Mouse (Mus musculus) C2C12 (cell line): Measurements from ENCODE around the gene Elof1. TPM values are rescaled to one million over a fixed set of nuclear protein-coding genes. Genes with fewer than 3 reads are reported as not detected.

Experiments
- H3K27me3 ChIP-seq: one replicate; pipeline ENCODE4 v1.6.1; 2011; ENCODE audit not compliant: control insufficient read depth, insufficient read depth, insufficient read length
- H3K36me3 ChIP-seq: one replicate; pipeline ENCODE4 v1.6.1; 2011; ENCODE audit not compliant: control insufficient read depth, insufficient read depth
- H3K4me3 ChIP-seq: one replicate; pipeline ENCODE4 v1.5.1; 2011; ENCODE audit warnings: mild to moderate bottlenecking, control low read depth; ENCODE audit not compliant: poor library complexity, insufficient read depth, severe bottlenecking
- H3K79me2 ChIP-seq: one replicate; pipeline ENCODE4 v1.6.1; 2011; ENCODE audit not compliant: control insufficient read depth, insufficient read depth
- H3K79me3 ChIP-seq: one replicate; pipeline ENCODE4 v1.6.1; 2011; ENCODE audit warnings: low read depth, control low read depth
- H3ac ChIP-seq: one replicate; pipeline ENCODE3; 2011; ENCODE audit warnings: low read depth; ENCODE audit not compliant: control insufficient read depth, insufficient read length
- CEBPB ChIP-seq: IDR thresholded peaks from one replicate; pipeline ENCODE4 v1.6.1; 2011; ENCODE audit warnings: low read depth, mild to moderate bottlenecking, control low read depth, moderate library complexity
- CTCF ChIP-seq: IDR thresholded peaks from one replicate; pipeline ENCODE4 v1.5.1; 2011; ENCODE audit not compliant: control insufficient read depth, insufficient read depth, insufficient read length
- FOSL1 ChIP-seq: IDR thresholded peaks from one replicate; pipeline ENCODE4 v1.8.0; 2011; ENCODE audit warnings: mild to moderate bottlenecking, low read length; ENCODE audit not compliant: poor library complexity, insufficient read depth, severe bottlenecking
- MAX ChIP-seq: IDR thresholded peaks from one replicate; pipeline ENCODE4 v1.6.1; 2011; ENCODE audit warnings: mild to moderate bottlenecking, control low read depth
- MYOD1 ChIP-seq: IDR thresholded peaks from one replicate; pipeline ENCODE4 v1.6.1; 2011; ENCODE audit warnings: low read depth; ENCODE audit not compliant: control insufficient read depth, insufficient read length
- MYOG ChIP-seq: IDR thresholded peaks from one replicate; pipeline ENCODE4 v1.6.1; 2011; ENCODE audit not compliant: control insufficient read depth, insufficient read length; ENCODE audit errors: extremely low read depth
- USF1 ChIP-seq: IDR thresholded peaks from one replicate; pipeline ENCODE4 v1.6.1; 2011; ENCODE audit warnings: low read depth, mild to moderate bottlenecking, control low read depth, moderate library complexity
- polyA plus RNA-seq: library from polyadenylated mRNA; unstranded; fragments of >200 nt; fragmentation: generic; extraction: Trizol; gene quantifications from one replicate; pipeline ENCODE4 v1.2.1, GENCODE M21; 2012; ENCODE audit warnings: missing spikeins

Gene Elof1
- polyA plus RNA-seq, 1 experiment, result 183 TPM

GRCm38 (mm10) chr9:22134988-22135643 lies 18.1 kb upstream of the Elof1 start:
- TF ChIP-seq MYOD1 (no peak), CTCF (no peak), MYOG (no peak), MAX (no peak), FOSL1 (no peak), CEBPB (no peak), USF1 (no peak)
- no peaks in the 10 kb centered on the region for H3K79me3 ChIP-seq
- no peaks in the 10 kb centered on the region for H3K36me3 ChIP-seq
- H3K79me2 ChIP-seq, result no peaks in the 10 kb centered on the region
- H3K27me3 ChIP-seq, result no peaks in the 10 kb centered on the region
- no peak overlapping the region for H3K4me3 ChIP-seq
- H3ac ChIP-seq, result no peak overlapping the region

GRCm38 (mm10) chr9:22134246-22134890 lies 17.4 kb upstream of the Elof1 start:
- Histone ChIP-seq H3ac (no peak overlapping the region), H3K27me3 (no peaks in the 10 kb centered on the region), H3K4me3 (no peak overlapping the region), H3K36me3 (no peaks in the 10 kb centered on the region), H3K79me2 (no peaks in the 10 kb centered on the region), H3K79me3 (no peaks in the 10 kb centered on the region)
- TF ChIP-seq MYOD1 (no peak), CEBPB (no peak), USF1 (no peak), MYOG (no peak), FOSL1 (no peak)

DNA sequence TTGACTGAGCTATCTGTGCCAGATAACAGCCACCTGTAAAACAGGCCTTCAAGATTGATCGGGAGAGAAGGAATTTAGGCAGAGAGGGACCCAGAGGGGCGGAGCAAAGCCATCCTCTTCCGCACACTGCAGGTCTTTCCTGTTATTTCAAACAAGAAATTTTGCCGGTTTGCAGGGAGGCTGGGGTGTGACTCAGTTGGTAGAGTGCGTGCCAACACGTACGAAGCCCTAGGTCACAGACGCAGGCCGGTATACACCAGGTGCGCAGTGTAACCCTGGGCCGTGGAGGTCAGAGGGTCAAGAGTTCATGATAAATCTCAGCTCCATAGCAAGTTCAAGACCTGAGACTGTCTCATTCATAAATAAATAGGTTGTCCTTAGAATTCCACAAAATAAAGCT lies 15.2 kb upstream of the Elof1 start:
- Histone ChIP-seq H3K36me3 (no peaks in the 10 kb centered on the region), H3K4me3 (no peak overlapping the region)
- no peak for TF ChIP-seq MYOG
- no peak for TF ChIP-seq USF1
- no peak for TF ChIP-seq CTCF
- no peak for TF ChIP-seq FOSL1
- TF ChIP-seq MAX, result no peak
- no peak for TF ChIP-seq CEBPB
- no peak for TF ChIP-seq MYOD1

GRCm38 (mm10) chr9:22131226-22131981 lies 14.4 kb upstream of the Elof1 start:
- Histone ChIP-seq H3K27me3 (no peaks in the 10 kb centered on the region), H3K79me2 (no peaks in the 10 kb centered on the region), H3K36me3 (no peaks in the 10 kb centered on the region), H3ac (no peak overlapping the region), H3K79me3 (no peaks in the 10 kb centered on the region), H3K4me3 (no peak overlapping the region)
- TF ChIP-seq MYOD1 (no peak), MYOG (no peak), FOSL1 (no peak), USF1 (no peak), CTCF (no peak), MAX (no peak), CEBPB (no peak)

More for the DNA sequence above, 15.2 kb upstream of the Elof1 start:
- no peak overlapping the region for H3ac ChIP-seq
- no peaks in the 10 kb centered on the region for H3K79me3 ChIP-seq
- H3K79me2 ChIP-seq, result no peaks in the 10 kb centered on the region
- H3K27me3 ChIP-seq, result no peaks in the 10 kb centered on the region

DNA sequence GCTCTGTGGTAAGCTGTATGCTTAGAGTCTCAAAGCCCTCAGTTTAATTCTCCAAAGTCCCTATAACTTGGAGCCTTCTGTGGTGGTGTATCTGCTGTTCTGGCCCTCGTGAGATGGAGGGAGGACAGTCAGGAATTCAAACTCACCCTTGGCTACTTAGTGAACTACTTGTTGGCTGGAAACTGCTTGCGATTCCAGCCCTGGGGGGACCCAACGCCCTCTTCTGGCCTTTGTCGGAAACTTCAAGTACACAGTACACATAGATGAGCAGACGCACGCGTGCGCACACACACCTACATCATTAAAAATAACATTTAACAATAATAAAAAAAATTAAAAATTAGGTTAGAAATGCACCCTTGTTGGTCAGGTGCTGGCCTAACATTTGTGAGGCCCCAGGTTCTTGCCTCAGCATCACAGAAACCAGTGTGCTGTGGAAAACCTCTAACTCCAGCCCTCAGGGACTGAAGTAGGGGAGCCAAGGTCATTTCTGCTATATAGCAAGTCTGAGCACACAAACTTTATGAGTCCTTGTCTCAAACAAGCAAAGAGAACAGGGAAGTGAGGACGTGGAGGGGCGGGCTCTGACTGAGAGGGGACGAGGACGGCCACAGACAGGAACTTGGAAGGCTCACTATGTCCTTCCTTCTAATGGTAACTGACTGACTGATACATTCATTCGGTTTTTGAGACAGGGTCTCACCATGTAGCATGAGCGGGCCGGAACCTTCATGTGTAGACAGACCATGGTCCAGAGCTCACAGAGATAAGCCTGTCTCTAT lies 8.5 kb upstream of the Elof1 start:
- H3K4me3 ChIP-seq, result no peak overlapping the region
- no peak overlapping the region for H3ac ChIP-seq
- H3K79me3 ChIP-seq, result no peaks in the 10 kb centered on the region
- TF ChIP-seq FOSL1 (no peak), USF1 (no peak), CEBPB (no peak), MYOD1 (no peak), MAX (no peak), MYOG (no peak), CTCF (no peak)
- H3K79me2 ChIP-seq, result no peaks in the 10 kb centered on the region
- H3K27me3 ChIP-seq, result peaks cover 3% of the 10 kb centered on the region
- H3K36me3 ChIP-seq, result no peaks in the 10 kb centered on the region
